Mouse (Mus musculus) MEL (cell line): Measurements from ENCODE around the gene Prlhr. TPM values are rescaled to one million over a fixed set of nuclear protein-coding genes. Genes with fewer than 3 reads are reported as not detected.
A peak's percentile ranks its signal among the peaks of the same experiment; 100 is the strongest.

Source experiments
- DNase-seq: peaks from one replicate; pipeline ENCODE4 v3.0.0; 2011; ENCODE audit warnings: low read depth, low spot score
- H3K27ac ChIP-seq: 2 replicates; pipeline ENCODE4 v1.5.1; 2012; ENCODE audit warnings: low read depth, mild to moderate bottlenecking, control low read depth, low read length, moderate library complexity; ENCODE audit not compliant: control insufficient read depth
- H3K27me3 ChIP-seq, 2 experiments: fragments of 150-350 bp in 1 of 2; sonication (generic) in 1 of 2; 2 replicates each; pipeline ENCODE4 v1.6.1; 2012; ENCODE audit warnings: low read length in 2 of 2, mild to moderate bottlenecking in 2 of 2, improper control_type of control experiment in 1 of 2, moderate library complexity in 1 of 2; ENCODE audit not compliant: insufficient read depth in 2 of 2, control insufficient read depth in 1 of 2
- H3K36me3 ChIP-seq, 2 experiments: 2 replicates each; pipeline ENCODE4 v1.6.1; 2012 to 2014; ENCODE audit warnings: low read length in 2 of 2, improper control_type of control experiment in 1 of 2, inconsistent platforms in 1 of 2, mild to moderate bottlenecking in 1 of 2; ENCODE audit not compliant: insufficient read depth in 2 of 2, control insufficient read depth in 1 of 2
- H3K4me1 ChIP-seq, 2 experiments: fragments of 150-350 bp in 1 of 2; sonication (generic) in 1 of 2; 2 replicates each; pipeline ENCODE4 v1.6.1; 2012; ENCODE audit warnings: low read length in 2 of 2, improper control_type of control experiment in 1 of 2, mild to moderate bottlenecking in 1 of 2; ENCODE audit not compliant: insufficient read depth in 2 of 2, control insufficient read depth in 1 of 2
- H3K4me3 ChIP-seq, 2 experiments: fragments of 150-350 bp in 1 of 2; sonication (generic) in 1 of 2; 2 replicates each; pipeline ENCODE4 v1.5.1; 2012; ENCODE audit warnings: low read depth in 2 of 2, low read length in 2 of 2, mild to moderate bottlenecking in 2 of 2, moderate library complexity in 2 of 2, control low read depth in 1 of 2, improper control_type of control experiment in 1 of 2; ENCODE audit not compliant: control insufficient read depth in 1 of 2, insufficient read depth in 1 of 2
- H3K79me2 ChIP-seq: 2 replicates; pipeline ENCODE4 v1.6.1; 2012; ENCODE audit warnings: mild to moderate bottlenecking, low read length, moderate library complexity; ENCODE audit not compliant: control insufficient read depth, poor library complexity, insufficient read depth
- H3K9ac ChIP-seq: 2 replicates; pipeline ENCODE4 v1.6.1; 2012; ENCODE audit warnings: low read depth, mild to moderate bottlenecking, control low read depth, low read length, moderate library complexity; ENCODE audit not compliant: control insufficient read depth, poor library complexity, severe bottlenecking
- H3K9me3 ChIP-seq: fragments of 150-350 bp; sonication (generic); replicated peaks from 2 replicates; pipeline ENCODE4 v1.6.1; 2012; ENCODE audit warnings: mild to moderate bottlenecking, low read length, improper control_type of control experiment, moderate library complexity; ENCODE audit not compliant: insufficient read depth
- CTCF ChIP-seq, 3 experiments: IDR thresholded peaks in 2 of 3; conservative IDR thresholded peaks in 1 of 3; 2 replicates each; pipeline ENCODE4 v1.5.1; 2011 to 2012; ENCODE audit warnings: low read length in 3 of 3, low read depth in 2 of 3, mild to moderate bottlenecking in 2 of 3, improper control_type of control experiment in 1 of 3, inconsistent platforms in 1 of 3, mixed read lengths in 1 of 3, moderate library complexity in 1 of 3; ENCODE audit not compliant: control insufficient read depth in 1 of 3, insufficient read depth in 1 of 3, poor library complexity in 1 of 3, severe bottlenecking in 1 of 3
- E2F4 ChIP-seq: IDR thresholded peaks from 2 replicates; pipeline ENCODE4 v1.6.1; 2011; ENCODE audit warnings: low read depth, low read length, improper control_type of control experiment, borderline replicate concordance
- GATA1 ChIP-seq: IDR thresholded peaks from 2 replicates; pipeline ENCODE4 v1.6.1; 2011; ENCODE audit warnings: low read depth, low read length, improper control_type of control experiment
- HCFC1 ChIP-seq: IDR thresholded peaks from 2 replicates; pipeline ENCODE4 v1.6.1; 2012; ENCODE audit warnings: low read depth, mild to moderate bottlenecking, inconsistent platforms, low read length, improper control_type of control experiment, moderate library complexity
- JUND ChIP-seq: IDR thresholded peaks from 2 replicates; pipeline ENCODE4 v1.6.1; 2011; ENCODE audit warnings: low read depth, mild to moderate bottlenecking, improper control_type of control experiment, low read length
- MAFK ChIP-seq: IDR thresholded peaks from 2 replicates; pipeline ENCODE4 v1.6.1; 2011; ENCODE audit warnings: low read depth, mild to moderate bottlenecking, low read length, improper control_type of control experiment, borderline replicate concordance
- MAX ChIP-seq: IDR thresholded peaks from 2 replicates; pipeline ENCODE4 v1.6.1; 2011; ENCODE audit warnings: low read length, improper control_type of control experiment
- MAZ ChIP-seq: IDR thresholded peaks from 2 replicates; pipeline ENCODE4 v1.6.1; 2012; ENCODE audit warnings: low read depth, mild to moderate bottlenecking, inconsistent platforms, low read length, improper control_type of control experiment
- MXI1 ChIP-seq: IDR thresholded peaks from 2 replicates; pipeline ENCODE4 v1.6.1; 2011; ENCODE audit warnings: mild to moderate bottlenecking, low read depth, low read length, improper control_type of control experiment
- MYB ChIP-seq: IDR thresholded peaks from 2 replicates; pipeline ENCODE4 v1.6.1; 2011; ENCODE audit warnings: mild to moderate bottlenecking, low read depth, low read length, improper control_type of control experiment
- NELFE ChIP-seq: IDR thresholded peaks from 2 replicates; pipeline ENCODE4 v1.6.1; 2011; ENCODE audit warnings: low read depth, low read length, improper control_type of control experiment
- NRF1 ChIP-seq: IDR thresholded peaks from 2 replicates; pipeline ENCODE4 v1.6.1; 2014; ENCODE audit warnings: low read depth, mild to moderate bottlenecking, inconsistent platforms, low read length, improper control_type of control experiment, moderate library complexity; ENCODE audit not compliant: poor library complexity, insufficient read depth, severe bottlenecking
- POLR2AphosphoS2 ChIP-seq: IDR thresholded peaks from 2 replicates; pipeline ENCODE4 v1.6.1; 2011; ENCODE audit warnings: low read length, improper control_type of control experiment
- POLR2AphosphoS5 ChIP-seq: IDR thresholded peaks from 2 replicates; pipeline ENCODE4 v1.6.1; 2012; ENCODE audit warnings: low read depth, borderline replicate concordance, mild to moderate bottlenecking, inconsistent platforms, low read length, moderate library complexity, mixed read lengths
- RAD21 ChIP-seq: IDR thresholded peaks from 2 replicates; pipeline ENCODE4 v1.6.1; 2011; ENCODE audit warnings: mild to moderate bottlenecking, low read depth, low read length, improper control_type of control experiment
- SMC3 ChIP-seq: IDR thresholded peaks from 2 replicates; pipeline ENCODE4 v1.6.1; 2011; ENCODE audit warnings: low read depth, low read length, improper control_type of control experiment
- TAL1 ChIP-seq: IDR thresholded peaks from 2 replicates; pipeline ENCODE4 v1.6.1; 2012; ENCODE audit warnings: mild to moderate bottlenecking, inconsistent platforms, low read length, moderate library complexity, mixed read lengths
- UBTF ChIP-seq: IDR thresholded peaks from 2 replicates; pipeline ENCODE4 v1.6.1; 2012; ENCODE audit warnings: low read depth, mild to moderate bottlenecking, inconsistent platforms, low read length, improper control_type of control experiment, moderate library complexity, borderline replicate concordance; ENCODE audit not compliant: insufficient read depth
- USF2 ChIP-seq, 2 experiments: IDR thresholded peaks; 2 replicates each; pipeline ENCODE4 v1.6.1; 2011 to 2012; ENCODE audit warnings: improper control_type of control experiment in 2 of 2, low read length in 2 of 2, borderline replicate concordance in 1 of 2, inconsistent platforms in 1 of 2, low read depth in 1 of 2, mild to moderate bottlenecking in 1 of 2; ENCODE audit not compliant: insufficient read depth in 1 of 2
- ZC3H11A ChIP-seq: IDR thresholded peaks from 2 replicates; pipeline ENCODE4 v1.6.1; 2012; ENCODE audit warnings: low read depth, mild to moderate bottlenecking, inconsistent platforms, low read length, improper control_type of control experiment
- ZKSCAN1 ChIP-seq: IDR thresholded peaks from 2 replicates; pipeline ENCODE4 v1.6.1; 2012; ENCODE audit warnings: low read depth, mild to moderate bottlenecking, inconsistent platforms, low read length, improper control_type of control experiment, moderate library complexity
- ZMIZ1 ChIP-seq: IDR thresholded peaks from 2 replicates; pipeline ENCODE4 v1.6.1; 2012; ENCODE audit warnings: low read depth, mild to moderate bottlenecking, inconsistent platforms, low read length, improper control_type of control experiment, moderate library complexity
- ZNF384 ChIP-seq: IDR thresholded peaks from 2 replicates; pipeline ENCODE4 v1.6.1; 2012; ENCODE audit warnings: low read depth, mild to moderate bottlenecking, inconsistent platforms, low read length, improper control_type of control experiment
- polyA plus RNA-seq, 2 experiments: library from polyadenylated mRNA; stranded (reverse) in 1 of 2; unstranded in 1 of 2; fragments of >175 nt in 1 of 2; fragments of >200 nt in 1 of 2; gene quantifications; 2 replicates each; pipeline versions ENCODE4 v1.2.1 to v1.2.4; 2012; ENCODE audit warnings: low replicate concordance in 2 of 2, low read depth in 1 of 2; ENCODE audit not compliant: insufficient read length in 2 of 2, insufficient read depth in 1 of 2, missing spikeins in 1 of 2
- total RNA-seq: library from RNA; depleted of rRNA; stranded (reverse); fragments of 300-350 nt; gene quantifications from 2 replicates; pipeline ENCODE4 v1.2.3, GENCODE M21; 2012

The Prlhr gene
- total and polyA plus RNA-seq, 3 experiments = not detected

- Histone ChIP-seq H3K36me3 (no peaks in the 10 kb centered on the region), H3K27ac (no peak overlapping the region), H3K27me3 (peaks cover 6 to 12% of the 10 kb centered on the region in 2 experiments), H3K9ac (no peak overlapping the region), H3K9me3 (no peaks in the 10 kb centered on the region)
- no peak for TF ChIP-seq SMC3
- TF ChIP-seq MAFK = peak; percentile 68; the same call in 1 of the 2 replicates
- TF ChIP-seq, all 39 proteins: peak for 1
- Histone ChIP-seq H3K4me3 (no peak overlapping the region), H3K79me2 (no peaks in the 10 kb centered on the region), H3K4me1 (no peaks in the 10 kb centered on the region)
- DNase-seq = no peak
These were observed 4.7 kb downstream of the Prlhr start for GRCm38 (mm10) chr19:60463440-60463839.

GRCm38 (mm10) chr19:60461476-60461875, 6.6 kb downstream of the Prlhr start:
- H3K9me3 ChIP-seq = no peaks in the 10 kb centered on the region
- H3K36me3 ChIP-seq = no peaks in the 10 kb centered on the region
- no peak overlapping the region for H3K27ac ChIP-seq
- H3K27me3 ChIP-seq = peaks cover 6 to 13% of the 10 kb centered on the region in 2 experiments
- TF ChIP-seq NRF1 = no peak
- no peak for TF ChIP-seq MAFK
- no peak for TF ChIP-seq ZNF384
- TF ChIP-seq ZKSCAN1 = no peak
- TF ChIP-seq ZC3H11A = no peak
- TF ChIP-seq ZMIZ1 = no peak
- no peak for TF ChIP-seq RAD21
- no peak for TF ChIP-seq USF2 (IDR thresholded peaks at IDR 0.05; ENCODE audit: borderline replicate concordance in 1 of 2, insufficient read depth in 1 of 2, low read depth in 1 of 2, low read length in 2 of 2)
- no peaks in the 10 kb centered on the region for H3K79me2 ChIP-seq
- no peak overlapping the region for H3K4me3 ChIP-seq
- DNase-seq = no peak
- H3K9ac ChIP-seq = no peak overlapping the region
- H3K4me1 ChIP-seq = no peaks in the 10 kb centered on the region

GRCm38 (mm10) chr19:60459680-60460079, 8.4 kb downstream of the Prlhr start:
- no peak for TF ChIP-seq MYB
- no peak for TF ChIP-seq MAZ
- TF ChIP-seq SMC3 = no peak
- no peak for TF ChIP-seq GATA1
- TF ChIP-seq MAFK = no peak
- TF ChIP-seq E2F4 = no peak
- no peak for TF ChIP-seq TAL1
- no peak for TF ChIP-seq ZMIZ1
- TF ChIP-seq UBTF = no peak
- TF ChIP-seq NRF1 = no peak
- no peak for TF ChIP-seq JUND
- TF ChIP-seq POLR2AphosphoS5 = no peak
- TF ChIP-seq HCFC1 = no peak
- no peak for TF ChIP-seq CTCF (IDR thresholded peaks at IDR 0.05 in 2 of 3, conservative IDR thresholded peaks at IDR 0.05 in 1 of 3; ENCODE audit: control insufficient read depth in 1 of 3, insufficient read depth in 1 of 3, low read depth in 2 of 3, low read length in 3 of 3, poor library complexity in 1 of 3, severe bottlenecking in 1 of 3)
- TF ChIP-seq MAX = no peak
- no peak for TF ChIP-seq NELFE
- TF ChIP-seq MXI1 = no peak
- TF ChIP-seq POLR2AphosphoS2 = no peak

More at GRCm38 (mm10) chr19:60459680-60460079, 8.4 kb downstream of the Prlhr start:
- H3K4me3 ChIP-seq = no peak overlapping the region
- no peaks in the 10 kb centered on the region for H3K79me2 ChIP-seq
- no peaks in the 10 kb centered on the region for H3K9me3 ChIP-seq
- H3K4me1 ChIP-seq = no peaks in the 10 kb centered on the region
- H3K9ac ChIP-seq = no peak overlapping the region
- DNase-seq = peak; percentile 30
- H3K27ac ChIP-seq = no peak overlapping the region
- H3K36me3 ChIP-seq = no peaks in the 10 kb centered on the region
- H3K27me3 ChIP-seq = peaks cover 6 to 13% of the 10 kb centered on the region in 2 experiments
